Mouse (Mus musculus) Patski (cell line): ENCODE data around the gene Bud23. TPM values are rescaled to one million over a fixed set of nuclear protein-coding genes. Genes with fewer than 3 reads are reported as not detected.
"Not testable (repeated sequence)": the region's sequence is repeated elsewhere in the genome, so short reads cannot be mapped to it uniquely, and the experiment has no call there.

ENCODE experiments used
- ATAC-seq: fragments of 100-300 bp; one replicate; pipeline ENCODE4 v1.8.0; 2021
- CTCF ChIA-PET: fragments of 350-600 bp; sonication (Branson Sonifier 250); formaldehyde crosslinking; loops from one replicate; lab custom pipeline; 2022; ENCODE audit warnings: inconsistent platforms; lab: Charles Lee
- POLR2A ChIA-PET: fragments of 350-600 bp; sonication (Branson Sonifier 250); formaldehyde crosslinking; loops from one replicate; lab custom pipeline; 2022; ENCODE audit warnings: antibody characterized with exemption, inconsistent platforms; lab: Charles Lee
- DNase-seq: peaks from one replicate; pipeline ENCODE4 v3.0.0-alpha.2; 2011; ENCODE audit warnings: low read depth, low spot score
- H3K27me3 ChIP-seq: fragments of 371-371 bp; one replicate; pipeline ENCODE4 v1.5.1; 2021
- CTCF ChIP-seq: fragments of 100-300 bp; IDR thresholded peaks from one replicate; pipeline ENCODE4 v1.5.1; 2021
- in situ Hi-C: fragments of 300-500 bp; cut with MboI; formaldehyde crosslinking; loops from 3 replicates; pipeline ENCODE4 v1.11.1; 2018; ENCODE audit warnings: low pct_unique_long_range_greater_than_20kb, mixed read lengths
- polyA plus RNA-seq: library from polyadenylated mRNA; unstranded; gene quantifications from one replicate; pipeline ENCODE4 v1.2.3, GENCODE M21; 2021

Gene Bud23
- polyA plus RNA-seq, result 58.7 TPM

DNA sequence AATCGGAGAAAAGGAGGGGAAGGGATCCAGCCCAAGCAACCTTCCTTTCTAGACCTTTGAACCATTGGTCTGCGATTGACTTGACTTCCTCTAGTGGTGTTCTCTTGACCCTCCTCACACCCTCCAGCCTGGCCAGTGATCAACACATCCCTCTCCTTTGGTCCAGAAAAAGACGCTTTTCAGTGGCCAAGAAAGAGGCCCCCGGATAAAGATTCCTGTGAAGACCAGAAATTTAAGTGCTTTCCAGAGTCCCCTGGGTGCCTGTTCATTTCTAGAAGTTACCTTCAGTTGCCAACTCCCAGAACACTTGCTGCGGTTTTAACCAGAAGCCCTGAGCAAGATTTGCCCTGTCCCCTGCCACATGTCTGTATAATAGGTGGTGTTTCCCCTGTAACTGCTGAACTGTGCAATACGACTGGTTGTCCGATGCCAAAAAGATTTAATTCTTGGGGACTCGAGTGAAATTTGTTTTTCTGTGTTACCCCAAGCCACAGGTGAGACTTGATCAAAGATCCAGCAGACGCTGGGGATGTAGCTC is at the start of gene Bud23:
Gene Bud23, minus strand, starts transcription at position 51 of the 538 bp plus-strand sequence.
- in situ Hi-C loops, CTCF ChIA-PET, H3K27me3 ChIP-seq, ATAC-seq, DNase-seq: not testable (repeated sequence)
- POLR2A ChIA-PET, result interaction anchor here (0.6 to 1.2 kb wide), 2 partner anchors 42 to 52 kb away, joined by 3 to 4 read pairs; partner anchors contain the start of gene Stx1a

DNA sequence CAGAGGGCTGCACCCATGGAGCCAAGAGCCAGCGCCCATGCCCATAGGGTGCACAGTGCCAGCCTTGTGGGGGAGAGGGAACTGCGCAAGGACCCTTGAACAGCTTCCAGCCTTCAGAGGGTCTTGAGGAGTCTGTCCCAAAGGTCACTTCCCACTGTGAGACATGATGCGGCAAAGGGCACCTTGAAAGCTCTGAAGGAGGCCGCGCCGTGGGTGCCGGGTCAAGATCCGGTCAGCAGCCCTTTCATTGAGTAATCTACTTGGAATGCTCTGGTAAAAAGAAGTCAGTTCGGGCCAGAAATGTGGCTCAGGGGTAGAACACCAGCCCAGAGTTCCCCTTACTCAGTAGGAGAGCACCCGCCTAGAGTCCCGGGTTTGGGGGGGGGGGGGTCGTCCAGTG is 49.0 kb upstream of the Bud23 start:
- no peak for DNase-seq
- CTCF ChIA-PET, result no interaction called here
- POLR2A ChIA-PET, result interaction anchor here (0.6 kb wide), 1 partner anchor 96 kb away, joined by 4 read pairs; no protein-coding TSS in a partner anchor
- ATAC-seq, result no peak
- no peaks in the 10 kb centered on the region for H3K27me3 ChIP-seq
- TF ChIP-seq CTCF, result no peak
- in situ Hi-C loops, result no loop called here

DNA sequence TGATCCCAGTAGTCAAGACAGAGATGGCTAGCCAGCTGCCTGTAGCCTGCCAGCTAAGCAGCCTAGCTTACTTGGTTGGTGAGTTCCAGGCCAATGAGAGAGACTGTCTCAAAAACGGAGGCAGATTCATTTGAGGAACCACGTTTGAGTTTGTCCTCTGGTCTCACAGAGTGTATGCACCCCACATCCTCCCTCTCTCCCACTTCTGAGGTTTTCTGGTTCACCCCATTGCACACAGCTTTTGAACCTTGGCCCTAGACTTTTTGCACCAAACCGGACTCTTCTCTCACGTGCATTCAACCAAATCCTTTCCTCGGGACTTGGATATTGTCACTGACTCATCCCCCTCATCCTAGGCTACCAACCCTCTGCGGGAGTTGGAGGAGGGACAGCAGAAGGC is 45.2 kb upstream of the Bud23 start:
- no peak for DNase-seq
- ChIA-PET POLR2A (no interaction called here), CTCF (interaction anchor here (1.2 to 2.5 kb wide), 3 partner anchors 10 to 38 kb away, joined by 3 to 8 read pairs (median 4); partner anchors contain the start of gene Vps37d)
- no peak for ATAC-seq
- peaks cover 5% of the 10 kb centered on the region for H3K27me3 ChIP-seq
- in situ Hi-C loops, result no loop called here
- no peak for TF ChIP-seq CTCF

DNA sequence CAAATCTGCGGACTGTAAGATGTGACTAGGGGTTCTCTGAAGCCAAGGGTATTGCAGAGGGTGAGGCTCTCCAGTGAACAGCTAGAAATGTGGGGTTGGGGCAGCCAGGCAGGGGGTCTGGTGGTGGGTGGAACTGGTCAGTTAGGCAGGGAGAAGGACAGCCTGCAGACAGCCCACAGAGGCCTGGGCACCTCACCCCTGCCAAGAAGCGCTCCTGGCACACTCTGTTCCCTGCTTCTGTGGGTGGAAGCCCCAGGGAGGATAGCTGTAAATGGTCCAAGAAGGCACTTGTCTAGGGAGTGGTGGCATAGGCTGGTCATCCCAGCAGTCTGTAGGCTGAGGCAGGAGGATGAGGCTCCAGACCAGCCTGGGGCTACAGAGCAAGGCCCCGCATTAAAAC is 44.7 kb upstream of the Bud23 start:
- in situ Hi-C loops, result no loop called here
- ATAC-seq (no peak), DNase-seq (no peak)
- ChIA-PET POLR2A (interaction anchor here (0.6 kb wide), 1 partner anchor 9 kb away, joined by 3 read pairs; no protein-coding TSS in a partner anchor), CTCF (interaction anchor here (1.0 to 2.5 kb wide), 2 partner anchors 9 to 32 kb away, joined by 3 to 8 read pairs; partner anchors contain the start of gene Vps37d)
- no peak for TF ChIP-seq CTCF
- H3K27me3 ChIP-seq, result peaks cover 5% of the 10 kb centered on the region

DNA sequence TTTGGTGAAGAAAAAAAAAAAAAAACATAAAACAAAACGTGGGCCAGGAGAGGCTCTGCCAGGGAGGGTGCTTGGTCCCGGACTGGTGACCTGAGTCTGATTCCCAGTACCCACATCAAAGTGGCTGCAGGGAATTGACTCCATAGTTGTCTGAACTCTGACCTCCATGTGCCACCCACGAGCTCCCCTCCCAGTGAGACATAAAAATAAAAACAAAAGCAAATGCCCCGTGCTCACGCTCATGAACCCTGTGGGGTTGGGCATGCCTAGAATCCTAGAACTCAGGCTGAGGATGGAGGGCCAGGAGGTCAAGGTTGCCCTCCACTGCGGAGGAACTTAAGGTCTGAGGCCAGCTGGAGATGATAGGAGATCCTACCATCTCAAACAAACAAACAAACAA is 44.3 kb upstream of the Bud23 start:
- DNase-seq, result no peak
- in situ Hi-C loops, result no loop called here
- peaks cover 5% of the 10 kb centered on the region for H3K27me3 ChIP-seq
- TF ChIP-seq CTCF, result no peak
- no peak for ATAC-seq
- POLR2A ChIA-PET, result interaction anchor here (0.6 kb wide), 1 partner anchor 9 kb away, joined by 3 read pairs; no protein-coding TSS in a partner anchor
- CTCF ChIA-PET, result interaction anchor here (1.0 kb wide), 1 partner anchor 9 kb away, joined by 3 read pairs; no protein-coding TSS in a partner anchor

DNA sequence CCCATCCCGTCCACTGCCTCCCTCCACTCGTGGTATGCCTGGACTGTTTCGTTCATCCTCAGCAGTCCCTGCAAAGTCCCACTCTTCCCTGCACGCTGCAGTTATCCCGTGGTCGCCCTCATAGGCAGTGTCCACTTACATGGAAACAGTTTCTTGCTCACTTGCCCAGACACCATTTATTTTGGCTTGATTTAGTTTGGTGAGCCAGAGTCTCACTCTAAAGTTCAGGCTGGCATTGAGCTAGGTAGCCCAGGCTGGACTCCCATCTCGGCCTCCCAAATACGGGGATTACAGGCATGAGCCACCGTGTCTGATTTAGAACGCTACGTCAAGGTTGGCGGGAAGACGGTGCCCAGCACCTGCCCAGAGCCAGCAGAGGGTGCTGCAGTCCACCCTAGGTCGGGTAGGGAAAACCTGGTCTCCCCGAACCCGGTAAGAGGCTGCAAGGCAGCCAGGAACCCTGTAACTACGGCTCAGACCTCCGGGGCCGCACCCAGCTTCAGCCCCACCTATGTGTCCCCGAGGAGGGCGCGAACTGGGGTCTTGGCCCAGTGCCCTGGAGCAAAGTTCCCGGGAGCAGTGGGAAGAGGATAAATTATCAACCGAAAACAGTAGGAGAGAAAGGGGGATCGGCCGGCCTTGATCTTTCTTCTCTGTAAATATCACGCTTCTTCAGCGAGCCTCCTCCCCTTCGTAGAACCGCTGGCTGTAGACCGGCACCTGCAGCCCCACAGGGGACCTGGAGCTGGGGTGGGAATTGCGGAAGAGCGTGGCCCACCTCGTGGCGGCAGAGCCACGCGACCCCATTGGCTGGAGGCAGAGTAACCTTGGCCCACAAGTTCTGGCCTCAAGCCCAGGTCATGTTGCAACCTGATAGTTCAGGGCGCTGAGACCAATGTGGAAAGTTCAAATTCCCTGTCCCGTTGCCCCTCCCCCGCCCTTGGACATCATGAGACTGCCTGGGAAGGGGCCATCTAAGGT is 43.1 kb upstream of the Bud23 start:
- in situ Hi-C loops, result no loop called here
- H3K27me3 ChIP-seq, result peaks cover 5% of the 10 kb centered on the region
- DNase-seq, result no peak
- no peak for ATAC-seq
- TF ChIP-seq CTCF, result no peak
- POLR2A ChIA-PET, result no interaction called here
- CTCF ChIA-PET, result no interaction called here

DNA sequence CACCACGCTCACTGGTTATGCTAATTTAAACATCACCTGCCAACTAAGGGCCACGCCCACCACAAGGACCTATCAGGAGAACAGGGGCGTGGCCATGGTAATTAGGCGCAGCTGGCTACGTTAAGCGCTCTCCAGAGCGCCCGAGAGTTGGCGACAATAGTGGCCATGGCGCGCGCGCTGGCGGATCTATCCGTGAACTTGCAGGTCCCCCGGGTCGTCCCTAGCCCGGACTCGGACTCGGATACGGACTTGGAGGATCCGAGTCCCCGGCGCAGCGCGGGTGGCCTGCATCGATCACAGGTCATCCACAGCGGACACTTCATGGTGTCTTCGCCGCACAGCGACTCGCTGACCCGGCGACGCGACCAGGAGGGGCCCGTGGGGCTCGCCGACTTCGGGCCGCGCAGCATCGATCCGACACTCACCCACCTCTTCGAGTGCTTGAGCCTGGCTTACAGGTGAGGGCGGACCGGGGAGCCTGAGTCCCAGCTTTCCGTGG is 42.0 kb upstream of the Bud23 start:
- peaks cover 5% of the 10 kb centered on the region for H3K27me3 ChIP-seq
- POLR2A ChIA-PET, result no interaction called here
- in situ Hi-C loops, result no loop called here
- no peak for ATAC-seq
- CTCF ChIA-PET, result no interaction called here
- TF ChIP-seq CTCF, result no peak
- DNase-seq, result no peak

DNA sequence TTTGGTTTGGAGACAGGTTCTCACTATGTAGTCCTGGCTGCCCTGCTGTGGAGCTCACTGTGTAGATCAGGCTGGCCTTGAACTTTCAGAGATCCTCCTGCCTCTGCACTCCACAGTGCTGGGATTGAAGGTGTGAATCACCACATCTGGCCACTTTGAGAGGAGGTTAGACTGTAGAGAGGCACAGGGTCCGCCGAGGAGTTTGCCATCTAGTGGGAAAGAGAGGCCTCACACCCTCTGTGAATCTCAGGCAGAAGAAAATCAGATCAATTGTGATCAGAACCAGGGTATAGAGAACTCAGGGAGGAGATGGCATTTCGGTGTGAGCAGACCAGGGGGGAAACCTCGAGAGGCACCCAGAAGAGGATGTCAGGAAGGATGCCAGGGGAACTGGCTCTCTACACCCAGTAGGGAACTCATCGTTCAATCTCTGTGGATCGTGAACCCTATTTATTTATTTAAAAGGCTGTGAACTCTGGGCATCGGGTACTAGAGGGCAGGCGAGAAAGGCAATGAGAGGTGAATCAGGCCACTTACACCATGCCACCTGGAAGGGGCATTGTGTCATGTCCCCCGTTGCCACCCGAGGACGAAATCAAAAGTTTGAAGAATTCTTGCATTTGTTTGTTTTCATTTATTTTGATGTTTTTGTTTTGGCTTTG is 39.4 kb upstream of the Bud23 start:
- TF ChIP-seq CTCF, result no peak
- no peak for ATAC-seq
- no peak for DNase-seq
- peaks cover 5% of the 10 kb centered on the region for H3K27me3 ChIP-seq
- CTCF ChIA-PET, result interaction anchor here (1.4 kb wide), 1 partner anchor 88 kb away, joined by 4 read pairs; no protein-coding TSS in a partner anchor
- POLR2A ChIA-PET, result no interaction called here
- in situ Hi-C loops, result no loop called here

DNA sequence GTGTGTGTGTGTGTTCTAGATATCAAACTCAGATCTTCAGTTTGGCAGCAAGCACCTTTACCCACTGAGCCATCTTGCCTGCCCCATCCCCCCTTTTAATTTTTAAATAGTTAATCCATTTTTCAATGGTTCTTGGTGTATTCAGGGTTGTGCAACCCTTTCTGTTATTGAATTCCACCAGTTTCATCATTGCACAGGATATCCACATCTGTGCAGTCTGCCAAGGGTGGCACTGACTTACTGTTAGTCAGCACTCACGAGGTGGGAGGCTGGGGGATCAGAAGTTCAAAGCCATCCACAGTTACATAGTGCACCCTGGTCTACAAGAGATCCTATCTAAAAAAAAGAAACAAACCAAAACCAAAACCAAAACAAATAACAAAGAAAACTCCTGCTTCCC is 36.2 kb upstream of the Bud23 start:
- ATAC-seq, result no peak
- in situ Hi-C loops, result no loop called here
- ChIA-PET CTCF (no interaction called here), POLR2A (no interaction called here)
- no peaks in the 10 kb centered on the region for H3K27me3 ChIP-seq
- no peak for DNase-seq
- no peak for TF ChIP-seq CTCF

DNA sequence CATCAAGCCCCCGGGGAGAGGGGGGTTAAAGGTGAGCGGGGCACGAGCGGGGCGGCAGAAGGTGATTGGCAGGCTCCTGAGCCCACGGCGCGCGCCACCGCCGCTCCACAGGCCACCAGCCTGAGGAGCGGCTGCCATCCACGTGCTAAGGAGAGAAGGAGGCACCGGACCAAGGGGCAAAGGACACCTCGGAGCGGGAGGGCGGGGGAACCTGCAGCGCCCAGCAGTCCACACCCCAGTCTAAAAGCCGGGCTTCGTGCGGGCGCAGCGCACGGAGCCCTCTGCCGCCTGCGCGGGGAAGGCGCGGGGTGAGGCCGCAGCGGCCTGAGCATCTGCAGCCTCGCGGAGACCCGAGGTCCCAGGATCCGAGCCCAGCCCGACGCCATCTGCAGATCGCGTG is 24.9 kb upstream of the Bud23 start, which contains the start of gene Mlxipl:
Gene Mlxipl, plus strand, starts transcription at position 238 of the 400 bp plus-strand sequence.
- in situ Hi-C loops, result no loop called here
- ChIA-PET POLR2A (no interaction called here), CTCF (no interaction called here)
- DNase-seq, result no peak
- peaks cover 28% of the 10 kb centered on the region for H3K27me3 ChIP-seq
- no peak for TF ChIP-seq CTCF
- no peak for ATAC-seq
